ENCODE assay signal across 25 mouse cellular contexts in genomic region chr12:21168149-21168548, GRCm38 (mm10).
DNase-seq lines count a peak whose midpoint lies in the region; ATAC-seq and TF ChIP-seq lines count a peak whose summit lies in the region.
"Had no signal": no experiment of that assay in that cellular context is flagged by ENCODE, and none has a peak within 500 bp of the region (broad histone marks: within the 10 kb centered on the region; RNA-seq: fewer than 3 reads in every experiment).

No protein-coding gene starts in this region.

- in situ Hi-C loops in CH12.LX (cut with MboI; ENCODE audit: low pct_ligation_motif_present, low pct_unique_long_range_greater_than_20kb, low sequenced_read_pairs): no loop called here

- no peak for TF ChIP-seq EP300 in CH12.LX (IDR thresholded peaks at IDR 0.05; ENCODE audit: low read length)

- H3K27ac ChIP-seq in gastrocnemius, adult 2 months: peak overlapping the region; percentile 65
- peak overlapping the region; percentile 67 for H3K27ac ChIP-seq in heart, embryonic 13.5 days (replicated peaks)
- H3K27ac ChIP-seq in liver, adult 2 months (replicated peaks; ENCODE audit: insufficient read depth, low read depth, low read length): no peak overlapping the region; the same call in 1 of the 2 replicates
- no peak overlapping the region for H3K27ac ChIP-seq in liver, embryonic 12.5 days
- H3K27ac ChIP-seq in CH12.LX (ENCODE audit: insufficient read depth, low read depth): no peak overlapping the region
- H3K27ac ChIP-seq: embryonic facial prominence, embryonic 10.5 days; embryonic facial prominence, embryonic 15.5 days; forebrain, embryonic 12.5 days; hindbrain, embryonic 10.5 days; hindbrain, embryonic 15.5 days; liver, embryonic 13.5 days had no signal

- TF ChIP-seq RAD21 in CH12.LX (IDR thresholded peaks at IDR 0.05; ENCODE audit: low read depth, low read length): no peak

- 50% methylated on average over 6 of the region's 6 CpGs for WGBS in heart, embryonic 13.5 days
- 37% methylated on average over 6 of the region's 6 CpGs for WGBS in liver, adult 2 months
- WGBS in liver, embryonic 12.5 days (ENCODE audit: insufficient replicate concordance): 65% methylated on average over 6 of the region's 6 CpGs

- no peak overlapping the region; the same call in 1 of the 2 replicates for H3K4me2 ChIP-seq in heart, embryonic 13.5 days
- no peak overlapping the region for H3K4me2 ChIP-seq in liver, embryonic 12.5 days
- H3K4me2 ChIP-seq in CH12.LX (ENCODE audit: insufficient read depth, low read depth, poor library complexity, severe bottlenecking): no peak overlapping the region
- H3K4me2 ChIP-seq: embryonic facial prominence, embryonic 15.5 days; forebrain, embryonic 12.5 days; hindbrain, embryonic 15.5 days; liver, embryonic 13.5 days; lung, embryonic 14.5 days had no signal

- no peak overlapping the region for H3K4me3 ChIP-seq in gastrocnemius, adult 2 months
- no peak overlapping the region for H3K4me3 ChIP-seq in heart, embryonic 13.5 days
- H3K4me3 ChIP-seq in liver, adult 2 months (ENCODE audit: insufficient read depth, low read depth, low read length): no peak overlapping the region
- H3K4me3 ChIP-seq in liver, embryonic 12.5 days: no peak overlapping the region
- no peak overlapping the region for H3K4me3 ChIP-seq in CH12.LX (replicated peaks in 1 of 3; ENCODE audit: low read depth in 2 of 3, low read length in 2 of 3, poor library complexity in 1 of 3)
- H3K4me3 ChIP-seq: embryonic facial prominence, embryonic 10.5 days; embryonic facial prominence, embryonic 15.5 days; forebrain, embryonic 12.5 days; hindbrain, embryonic 10.5 days; hindbrain, embryonic 15.5 days; liver, embryonic 13.5 days had no signal

- H3K9me3 ChIP-seq in heart, embryonic 13.5 days: no peaks in the 10 kb centered on the region
- H3K9me3 ChIP-seq in liver, embryonic 12.5 days (replicated peaks): no peaks in the 10 kb centered on the region
- H3K9me3 ChIP-seq in CH12.LX (replicated peaks; ENCODE audit: low read length): no peaks in the 10 kb centered on the region
- H3K9me3 ChIP-seq: embryonic facial prominence, embryonic 10.5 days; embryonic facial prominence, embryonic 15.5 days; forebrain, embryonic 12.5 days; hindbrain, embryonic 10.5 days; hindbrain, embryonic 15.5 days; liver, embryonic 13.5 days had no signal

- no peak for TF ChIP-seq POLR2A in liver, adult 2 months (IDR thresholded peaks at IDR 0.05; ENCODE audit: extremely low read depth, insufficient read depth, low read length)
- TF ChIP-seq POLR2A in CH12.LX (IDR thresholded peaks at IDR 0.05; ENCODE audit: low read depth, low read length): no peak

- no peak for DNase-seq in gastrocnemius, adult 2 months
- DNase-seq in gastrocnemius, adult 18-20 months (ENCODE audit: low spot score): no peak
- no peak for DNase-seq in heart, adult 18-20 months
- DNase-seq in liver, adult 2 months (ENCODE audit: extremely low read depth, low read depth, low spot score): peak; percentile 53
- DNase-seq in CH12.LX (ENCODE audit: extremely low read depth): peak; percentile 12
- DNase-seq in adrenal gland, postnatal 36 days: no peak
- DNase-seq: adrenal gland, postnatal 25 days; cerebellum, adult 8-10 months; cerebellum, postnatal 25 days; forebrain, postnatal 0 days; gastrocnemius, postnatal 36 days; kidney, adult 11 months; kidney, postnatal 14 days; layer of hippocampus, adult 9-11 months; liver, embryonic 13.5 days; lung, embryonic 14.5 days; lung, postnatal 14 days; midbrain, embryonic 14.5 days had no signal

- dilution Hi-C loops in CH12.LX (cut with MboI; ENCODE audit: extremely low pct_ligation_motif_present, extremely low pct_unique_long_range_greater_than_20kb, low sequenced_read_pairs): no loop called here

- peaks cover 15% of the 10 kb centered on the region for H3K36me3 ChIP-seq in heart, embryonic 13.5 days
- H3K36me3 ChIP-seq in liver, adult 2 months (ENCODE audit: control insufficient read depth, insufficient read depth, low read length): no peaks in the 10 kb centered on the region
- peaks cover 4% of the 10 kb centered on the region; the same call in 1 of the 2 replicates for H3K36me3 ChIP-seq in liver, embryonic 12.5 days
- no peaks in the 10 kb centered on the region for H3K36me3 ChIP-seq in CH12.LX (replicated peaks in 1 of 2; ENCODE audit: control insufficient read depth in 1 of 2, insufficient read depth in 1 of 2, low read length in 1 of 2)
- H3K36me3 ChIP-seq: liver, embryonic 13.5 days had no signal

- H3K9ac ChIP-seq in heart, embryonic 13.5 days: peak overlapping the region; percentile 61; the same call in 1 of the 2 replicates
- H3K9ac ChIP-seq in liver, adult 2 months (ENCODE audit: low read depth, low read length): no peak overlapping the region; the same call in 1 of the 2 replicates
- no peak overlapping the region for H3K9ac ChIP-seq in liver, embryonic 12.5 days
- no peak overlapping the region for H3K9ac ChIP-seq in CH12.LX (ENCODE audit: insufficient read depth, low read depth)
- H3K9ac ChIP-seq: embryonic facial prominence, embryonic 15.5 days; forebrain, embryonic 12.5 days; forebrain, postnatal 0 days; hindbrain, embryonic 15.5 days; liver, embryonic 13.5 days; lung, embryonic 14.5 days had no signal

- no peak for ATAC-seq in heart, embryonic 13.5 days (ENCODE audit: extremely low read depth, insufficient number of reproducible peaks, low FRiP score, low TSS enrichment)
- ATAC-seq in liver, embryonic 12.5 days: no peak
- ATAC-seq: forebrain, postnatal 0 days had no signal

- no peak for TF ChIP-seq CTCF in gastrocnemius, adult 2 months (IDR thresholded peaks at IDR 0.05)
- no peak for TF ChIP-seq CTCF in liver, adult 2 months (IDR thresholded peaks at IDR 0.05; ENCODE audit: low read depth, low read length)
- TF ChIP-seq CTCF in CH12.LX (conservative IDR thresholded peaks at IDR 0.05 in 1 of 2, IDR thresholded peaks at IDR 0.05 in 1 of 2; ENCODE audit: low read depth in 2 of 2, low read length in 2 of 2): no peak

- intact Hi-C loops in gastrocnemius, adult 2 months (cut with DNase I): no loop called here

- no peaks in the 10 kb centered on the region for H3K79me2 ChIP-seq in liver, adult 2 months (ENCODE audit: control insufficient read depth, insufficient read depth, low read length)
- H3K79me2 ChIP-seq in CH12.LX (replicated peaks; ENCODE audit: control insufficient read depth, extremely low read depth, insufficient read depth, poor library complexity, severe bottlenecking): no peaks in the 10 kb centered on the region

- peaks cover 78% of the 10 kb centered on the region for H3K4me1 ChIP-seq in heart, embryonic 13.5 days
- peaks cover 23% of the 10 kb centered on the region for H3K4me1 ChIP-seq in liver, adult 2 months (ENCODE audit: control insufficient read depth, insufficient read depth, low read length)
- H3K4me1 ChIP-seq in liver, embryonic 12.5 days: peaks cover 37% of the 10 kb centered on the region
- H3K4me1 ChIP-seq in CH12.LX (ENCODE audit: control insufficient read depth in 1 of 2, insufficient read depth in 2 of 2): peaks cover 13 to 45% of the 10 kb centered on the region in 2 experiments

- no peaks in the 10 kb centered on the region for H3K27me3 ChIP-seq in heart, embryonic 13.5 days (replicated peaks)
- H3K27me3 ChIP-seq in liver, adult 2 months (ENCODE audit: control insufficient read depth, insufficient read depth, low read length): no peaks in the 10 kb centered on the region
- no peaks in the 10 kb centered on the region for H3K27me3 ChIP-seq in liver, embryonic 12.5 days (replicated peaks)
- no peaks in the 10 kb centered on the region for H3K27me3 ChIP-seq in CH12.LX (replicated peaks)
- H3K27me3 ChIP-seq: embryonic facial prominence, embryonic 15.5 days; forebrain, embryonic 12.5 days; hindbrain, embryonic 15.5 days; liver, embryonic 13.5 days had no signal

TF ChIP-seq in CH12.LX, 34 proteins besides CTCF, POLR2A, EP300 and RAD21:
- TF ChIP-seq MAZ (IDR thresholded peaks at IDR 0.05; ENCODE audit: low read depth, low read length) (no peak), KAT2A (IDR thresholded peaks at IDR 0.05; ENCODE audit: insufficient replicate concordance, low read length) (no peak), ZMIZ1 (IDR thresholded peaks at IDR 0.05; ENCODE audit: low read depth, low read length) (no peak), IRF4 (IDR thresholded peaks at IDR 0.05; ENCODE audit: low read depth, low read length) (no peak), ZKSCAN1 (IDR thresholded peaks at IDR 0.05; ENCODE audit: borderline replicate concordance, low read depth, low read length) (no peak), SMC3 (IDR thresholded peaks at IDR 0.05; ENCODE audit: low read depth, low read length) (no peak), JUND (conservative IDR thresholded peaks at IDR 0.05; ENCODE audit: low read depth, low read length) (no peak), PAX5 (IDR thresholded peaks at IDR 0.05; ENCODE audit: low read length) (no peak), NELFE (IDR thresholded peaks at IDR 0.05; ENCODE audit: low read depth, low read length) (no peak), RCOR1 (conservative IDR thresholded peaks at IDR 0.05; ENCODE audit: low read depth, low read length) (no peak), ELF1 (IDR thresholded peaks at IDR 0.05; ENCODE audit: low read depth, low read length) (no peak), MAX (IDR thresholded peaks at IDR 0.05; ENCODE audit: low read length) (no peak), MYC (IDR thresholded peaks at IDR 0.05; ENCODE audit: low read depth, low read length) (no peak), GABPA (IDR thresholded peaks at IDR 0.05; ENCODE audit: insufficient replicate concordance, low read depth, low read length) (no peak), SIN3A (IDR thresholded peaks at IDR 0.05; ENCODE audit: low read length) (no peak), MAFK (IDR thresholded peaks at IDR 0.05; ENCODE audit: insufficient replicate concordance, low read length) (no peak), TCF12 (IDR thresholded peaks at IDR 0.05; ENCODE audit: low read depth, low read length) (no peak), USF2 (conservative IDR thresholded peaks at IDR 0.05; ENCODE audit: low read depth, low read length) (no peak), E2F4 (IDR thresholded peaks at IDR 0.05; ENCODE audit: insufficient replicate concordance, low read depth, low read length) (no peak), ZC3H11A (IDR thresholded peaks at IDR 0.05; ENCODE audit: low read depth, low read length) (no peak)

Comparison
In these comparisons a context has a peak if more than half of its experiments do, and no peak if none do; other contexts are left out.
1. DNase-seq: peak in liver, adult 2 months (single experiment) and CH12.LX (single experiment); none in gastrocnemius, adult 2 months (single experiment), gastrocnemius, adult 18-20 months (single experiment), heart, adult 18-20 months (0 of 2) and adrenal gland, postnatal 36 days (0 of 2).
2. H3K27ac ChIP-seq: peak in gastrocnemius, adult 2 months (single experiment) and heart, embryonic 13.5 days (single experiment); none in liver, adult 2 months (single experiment), liver, embryonic 12.5 days (single experiment) and CH12.LX (single experiment).